Mouse (Mus musculus) neural tube, embryonic 13.5 days (tissue): ENCODE results near the gene Gars. TPM values are rescaled to one million over a fixed set of nuclear protein-coding genes. Genes with fewer than 3 reads are reported as not detected.
A peak's percentile ranks its signal among the peaks of the same experiment; 100 is the strongest.

Experiments used
- ATAC-seq: fragments of 200-750 bp; cut with Nextera tagmentation; 2 replicates; pipeline ENCODE4 v1.8.0; 2017; ENCODE audit warnings: low read depth, mild to moderate bottlenecking, moderate TSS enrichment, moderate library complexity
- H3K27ac ChIP-seq: fragments of 300-500 bp; sonication (generic); replicated peaks from 2 replicates; pipeline ENCODE4 v1.5.1; 2015; ENCODE audit warnings: moderate library complexity, mild to moderate bottlenecking, inconsistent platforms
- H3K27me3 ChIP-seq: fragments of 300-500 bp; sonication (generic); 2 replicates; pipeline ENCODE4 v1.6.1; 2015; ENCODE audit warnings: mild to moderate bottlenecking, inconsistent platforms
- H3K36me3 ChIP-seq: fragments of 300-500 bp; sonication (generic); 2 replicates; pipeline ENCODE4 v1.6.1; 2015; ENCODE audit warnings: mild to moderate bottlenecking, inconsistent platforms
- H3K4me1 ChIP-seq: fragments of 300-500 bp; sonication (generic); replicated peaks from 2 replicates; pipeline ENCODE4 v1.6.1; 2015; ENCODE audit warnings: inconsistent platforms
- H3K4me2 ChIP-seq: fragments of 300-500 bp; sonication (generic); 2 replicates; pipeline ENCODE4 v1.6.1; 2015; ENCODE audit warnings: inconsistent platforms, mild to moderate bottlenecking, moderate library complexity
- H3K4me3 ChIP-seq: fragments of 300-500 bp; sonication (generic); 2 replicates; pipeline ENCODE4 v1.5.1; 2015; ENCODE audit warnings: mild to moderate bottlenecking, inconsistent platforms
- H3K9ac ChIP-seq: fragments of 300-500 bp; sonication (generic); 2 replicates; pipeline ENCODE4 v1.6.1; 2015; ENCODE audit warnings: moderate library complexity, mild to moderate bottlenecking, inconsistent platforms
- H3K9me3 ChIP-seq: fragments of 300-500 bp; sonication (generic); 2 replicates; pipeline ENCODE4 v1.6.1; 2016; ENCODE audit warnings: inconsistent platforms
- WGBS: fragments of 180-500 bp; shearing (Covaris S2); methylation state at CpG from one replicate; pipeline ENCODE4 v1.1.7; 2015; 5-methylcytosine and 5-hydroxymethylcytosine counted together
- polyA plus RNA-seq: library from polyadenylated mRNA; unstranded; fragments of >200 nt; fragmentation: Nextera tagmentation; extraction: Ambion mirVana; gene quantifications from 2 replicates; pipeline ENCODE4 v1.2.1, GENCODE M21; 2015

Gene Gars
- polyA plus RNA-seq, 1 experiment from 2014 or later = 209 TPM

GRCm38 (mm10) chr6:55040031-55040430, 2.2 kb downstream of the Gars start:
- no peak for ATAC-seq
- peaks cover 49% of the 10 kb centered on the region for H3K4me1 ChIP-seq
- no peak overlapping the region for H3K27ac ChIP-seq
- H3K27me3 ChIP-seq = no peaks in the 10 kb centered on the region
- 96% methylated on average over 1 of the region's 1 CpGs for WGBS
- no peak overlapping the region for H3K4me3 ChIP-seq
- no peaks in the 10 kb centered on the region for H3K9me3 ChIP-seq
- H3K36me3 ChIP-seq = no peaks in the 10 kb centered on the region
- H3K4me2 ChIP-seq = peak overlapping the region; percentile 72; the same call in 1 of the 2 replicates
- no peak overlapping the region for H3K9ac ChIP-seq

GRCm38 (mm10) chr6:55043206-55043605, 5.4 kb downstream of the Gars start:
- no peak overlapping the region for H3K9ac ChIP-seq
- no peaks in the 10 kb centered on the region for H3K9me3 ChIP-seq
- H3K4me2 ChIP-seq = no peak overlapping the region
- H3K27ac ChIP-seq = no peak overlapping the region
- H3K36me3 ChIP-seq = peaks cover 18% of the 10 kb centered on the region
- no peak overlapping the region for H3K4me3 ChIP-seq
- WGBS = 80% methylated on average over 8 of the region's 8 CpGs
- H3K4me1 ChIP-seq = peaks cover 43% of the 10 kb centered on the region
- H3K27me3 ChIP-seq = no peaks in the 10 kb centered on the region
- ATAC-seq = no peak

GRCm38 (mm10) chr6:55044542-55044941, 6.7 kb downstream of the Gars start:
- H3K4me1 ChIP-seq = peaks cover 32% of the 10 kb centered on the region
- no peak overlapping the region for H3K4me3 ChIP-seq
- H3K27ac ChIP-seq = no peak overlapping the region
- no peak for ATAC-seq
- no peaks in the 10 kb centered on the region for H3K27me3 ChIP-seq
- no peak overlapping the region for H3K4me2 ChIP-seq
- H3K36me3 ChIP-seq = peaks cover 29% of the 10 kb centered on the region
- WGBS = 57% methylated on average over 5 of the region's 5 CpGs
- 0 out of 2 replicates have a peak overlapping the region, but pooled peaks have one; percentile 2 for H3K9ac ChIP-seq
- no peaks in the 10 kb centered on the region for H3K9me3 ChIP-seq

GRCm38 (mm10) chr6:55045326-55045725, 7.5 kb downstream of the Gars start:
- ATAC-seq = no peak
- peaks cover 24% of the 10 kb centered on the region for H3K4me1 ChIP-seq

DNA sequence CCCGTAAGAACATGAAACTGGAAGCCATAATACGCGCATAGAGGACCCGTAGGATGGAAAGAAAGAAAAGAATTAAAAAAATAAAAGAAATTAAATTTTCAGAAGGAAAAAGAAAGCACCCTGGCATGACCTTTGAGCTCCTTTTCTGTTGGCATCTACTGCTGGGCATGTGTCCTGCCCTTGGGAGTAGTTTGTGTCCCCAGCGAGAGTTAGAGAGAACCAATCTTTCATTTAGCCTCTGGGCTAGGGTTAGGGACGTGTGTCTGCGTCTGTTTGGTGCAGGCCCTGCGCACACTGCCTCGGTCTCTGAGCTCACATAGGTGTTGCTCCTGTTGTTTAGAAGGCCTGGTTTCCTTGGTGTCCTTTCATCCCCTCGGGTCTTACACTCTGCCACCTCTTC, 11.4 kb downstream of the Gars start:
- Histone ChIP-seq H3K4me3 (no peak overlapping the region), H3K27ac (no peak overlapping the region), H3K36me3 (peaks cover 70% of the 10 kb centered on the region), H3K27me3 (no peaks in the 10 kb centered on the region), H3K4me1 (peaks cover 9% of the 10 kb centered on the region), H3K9me3 (no peaks in the 10 kb centered on the region), H3K9ac (no peak overlapping the region), H3K4me2 (no peak overlapping the region)
- no peak for ATAC-seq
- WGBS = 93% methylated on average over 10 of the region's 10 CpGs

More at GRCm38 (mm10) chr6:55045326-55045725, 7.5 kb downstream of the Gars start:
- Histone ChIP-seq H3K36me3 (peaks cover 34% of the 10 kb centered on the region), H3K9ac (no peak overlapping the region), H3K4me3 (no peak overlapping the region), H3K27me3 (no peaks in the 10 kb centered on the region), H3K4me2 (no peak overlapping the region), H3K27ac (no peak overlapping the region), H3K9me3 (no peaks in the 10 kb centered on the region)
- WGBS = 72% methylated on average over 1 of the region's 1 CpGs

DNA sequence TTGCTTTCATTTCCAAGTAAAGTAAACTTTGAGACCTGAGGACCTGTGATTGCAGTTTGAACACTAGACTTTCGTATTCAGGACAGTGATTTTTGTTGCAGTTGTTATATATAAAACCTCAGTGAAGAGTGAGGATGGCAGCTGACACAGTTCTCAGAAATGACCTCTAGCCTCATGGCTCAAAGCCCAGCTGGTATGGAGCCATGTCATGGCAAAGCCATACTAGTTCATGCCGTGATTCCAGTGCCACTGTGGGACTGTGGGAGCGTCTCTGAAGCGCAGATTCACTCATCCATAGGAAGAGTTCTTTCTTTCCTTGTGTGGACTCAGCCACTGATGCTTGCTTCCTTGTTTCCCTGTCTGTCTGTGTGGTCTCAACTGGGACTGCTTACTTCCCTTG, 16.7 kb downstream of the Gars start:
- no peak overlapping the region for H3K4me2 ChIP-seq
- no peak overlapping the region for H3K4me3 ChIP-seq
- no peak overlapping the region for H3K27ac ChIP-seq
- H3K9ac ChIP-seq = no peak overlapping the region
- ATAC-seq = no peak
- H3K4me1 ChIP-seq = no peaks in the 10 kb centered on the region
- 93% methylated on average over 4 of the region's 4 CpGs for WGBS
- no peaks in the 10 kb centered on the region for H3K27me3 ChIP-seq
- H3K9me3 ChIP-seq = no peaks in the 10 kb centered on the region
- H3K36me3 ChIP-seq = peaks cover 83% of the 10 kb centered on the region

GRCm38 (mm10) chr6:55057427-55057826, 19.6 kb downstream of the Gars start:
- H3K36me3 ChIP-seq = peaks cover 84% of the 10 kb centered on the region
- H3K27ac ChIP-seq = no peak overlapping the region
- no peak overlapping the region for H3K4me3 ChIP-seq
- ATAC-seq = no peak
- H3K27me3 ChIP-seq = no peaks in the 10 kb centered on the region
- no peak overlapping the region for H3K9ac ChIP-seq
- WGBS = 94% methylated on average over 3 of the region's 3 CpGs
- no peaks in the 10 kb centered on the region for H3K4me1 ChIP-seq
- H3K4me2 ChIP-seq = no peak overlapping the region
- no peaks in the 10 kb centered on the region for H3K9me3 ChIP-seq

DNA sequence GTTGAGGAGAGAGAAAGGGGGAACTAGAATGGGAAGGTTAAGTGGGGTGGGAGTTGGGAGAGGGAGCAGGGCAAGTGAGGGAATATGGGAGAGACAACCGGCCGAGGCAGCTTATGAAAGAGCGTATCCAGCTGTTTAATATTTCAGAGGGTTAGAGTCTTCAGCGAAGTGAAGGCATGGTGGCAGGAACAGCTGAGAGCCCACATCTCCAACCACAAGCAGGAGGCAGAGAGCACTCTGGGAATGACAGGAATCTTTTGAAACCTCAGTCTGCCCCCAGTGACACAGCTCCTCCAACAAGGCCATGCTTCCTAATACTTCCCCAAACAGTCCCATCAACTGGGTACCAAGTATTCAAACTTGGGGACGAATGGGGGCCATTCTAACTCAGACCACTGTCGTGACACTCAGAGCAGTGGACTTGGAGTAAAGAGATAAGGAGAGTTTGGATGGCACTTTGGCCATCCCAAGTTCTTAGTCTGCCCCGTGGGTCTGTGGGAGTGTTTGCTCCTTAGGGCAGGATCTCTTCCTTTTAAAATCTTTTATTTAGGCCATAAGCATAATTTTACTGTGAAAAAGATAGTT, 22.5 kb downstream of the Gars start:
- Histone ChIP-seq H3K4me1 (no peaks in the 10 kb centered on the region), H3K9ac (no peak overlapping the region), H3K4me3 (no peak overlapping the region), H3K36me3 (peaks cover 83% of the 10 kb centered on the region), H3K4me2 (no peak overlapping the region), H3K27me3 (no peaks in the 10 kb centered on the region), H3K27ac (no peak overlapping the region), H3K9me3 (no peaks in the 10 kb centered on the region)
- WGBS = 91% methylated on average over 7 of the region's 7 CpGs
- ATAC-seq = no peak

- Histone ChIP-seq H3K36me3 (peaks cover 83% of the 10 kb centered on the region), H3K27me3 (no peaks in the 10 kb centered on the region), H3K9me3 (no peaks in the 10 kb centered on the region), H3K4me2 (no peak overlapping the region), H3K4me1 (no peaks in the 10 kb centered on the region), H3K27ac (no peak overlapping the region), H3K4me3 (no peak overlapping the region), H3K9ac (no peak overlapping the region)
- WGBS = 91% methylated on average over 11 of the region's 11 CpGs
- ATAC-seq = no peak
Observed at GRCm38 (mm10) chr6:55061328-55061727, 23.5 kb downstream of the Gars start.

- H3K4me1 ChIP-seq = no peaks in the 10 kb centered on the region
- H3K27me3 ChIP-seq = no peaks in the 10 kb centered on the region
- H3K36me3 ChIP-seq = peaks cover 85% of the 10 kb centered on the region
- no peak overlapping the region for H3K27ac ChIP-seq
- H3K4me3 ChIP-seq = no peak overlapping the region
- 61% methylated on average over 5 of the region's 5 CpGs for WGBS
- no peak overlapping the region for H3K9ac ChIP-seq
- no peak; the same call in 1 of the 2 replicates for ATAC-seq
- H3K9me3 ChIP-seq = no peaks in the 10 kb centered on the region
- H3K4me2 ChIP-seq = no peak overlapping the region
Observed at GRCm38 (mm10) chr6:55062200-55062599, 24.4 kb downstream of the Gars start.

DNA sequence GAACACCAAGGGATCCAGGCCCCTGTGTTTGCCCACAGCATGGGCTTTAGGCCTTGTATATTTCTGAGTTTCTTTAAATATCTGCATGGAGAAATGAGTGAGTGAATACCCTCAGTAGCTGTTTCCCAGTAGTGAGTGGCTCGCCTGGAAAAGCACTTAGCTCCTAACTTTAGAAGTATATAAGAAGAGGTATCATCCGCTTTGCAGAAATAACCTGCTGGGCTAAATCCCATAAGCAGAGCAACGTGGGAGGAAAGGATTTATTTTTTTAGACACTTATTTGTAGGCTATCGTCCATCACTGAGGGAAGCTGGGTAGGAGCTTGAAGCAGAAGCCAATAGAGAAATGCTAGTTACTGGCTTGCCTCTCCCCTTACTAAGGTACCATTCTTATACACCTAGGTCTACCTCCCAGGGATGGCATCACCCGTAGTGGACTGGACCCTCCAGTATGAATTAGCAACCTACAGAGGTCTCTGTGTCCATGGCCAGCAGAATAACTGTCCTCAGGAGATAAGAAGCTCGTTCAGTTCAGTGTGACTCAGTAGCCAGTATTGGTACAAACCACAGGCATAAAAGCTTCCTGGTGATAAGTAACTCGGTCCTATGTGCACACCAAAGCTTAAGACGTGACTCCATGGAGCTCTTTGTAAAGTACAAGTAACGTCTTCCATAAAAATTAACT, 26.1 kb downstream of the Gars start:
- H3K27ac ChIP-seq = no peak overlapping the region
- H3K9me3 ChIP-seq = no peaks in the 10 kb centered on the region
- H3K36me3 ChIP-seq = peaks cover 92% of the 10 kb centered on the region
- no peak for ATAC-seq
- no peak overlapping the region for H3K9ac ChIP-seq
- no peaks in the 10 kb centered on the region for H3K27me3 ChIP-seq
- H3K4me1 ChIP-seq = no peaks in the 10 kb centered on the region
- no peak overlapping the region for H3K4me3 ChIP-seq
- H3K4me2 ChIP-seq = no peak overlapping the region
- 92% methylated on average over 9 of the region's 9 CpGs for WGBS

DNA sequence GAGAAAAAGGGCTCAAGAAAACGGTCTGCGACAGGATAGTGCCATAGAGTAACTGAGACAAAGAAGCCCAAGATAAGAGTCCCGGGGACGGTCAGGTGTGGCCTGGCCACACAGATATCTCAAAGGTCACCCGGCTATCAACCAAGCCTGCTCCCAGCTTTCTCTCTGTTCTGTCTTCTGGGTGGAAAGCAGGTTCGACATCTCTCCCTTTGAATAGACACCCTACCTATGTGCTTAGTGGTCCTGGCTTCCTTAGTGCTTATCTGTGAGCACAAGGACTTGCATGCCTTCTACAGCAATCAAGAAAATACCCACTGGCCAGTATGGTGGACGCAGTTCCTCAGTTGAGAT, 26.6 kb downstream of the Gars start:
- Histone ChIP-seq H3K27ac (no peak overlapping the region), H3K36me3 (peaks cover 91% of the 10 kb centered on the region), H3K4me1 (no peaks in the 10 kb centered on the region), H3K27me3 (no peaks in the 10 kb centered on the region), H3K9me3 (no peaks in the 10 kb centered on the region), H3K4me2 (no peak overlapping the region), H3K4me3 (no peak overlapping the region), H3K9ac (no peak overlapping the region)
- ATAC-seq = no peak
- 97% methylated on average over 7 of the region's 7 CpGs for WGBS

DNA sequence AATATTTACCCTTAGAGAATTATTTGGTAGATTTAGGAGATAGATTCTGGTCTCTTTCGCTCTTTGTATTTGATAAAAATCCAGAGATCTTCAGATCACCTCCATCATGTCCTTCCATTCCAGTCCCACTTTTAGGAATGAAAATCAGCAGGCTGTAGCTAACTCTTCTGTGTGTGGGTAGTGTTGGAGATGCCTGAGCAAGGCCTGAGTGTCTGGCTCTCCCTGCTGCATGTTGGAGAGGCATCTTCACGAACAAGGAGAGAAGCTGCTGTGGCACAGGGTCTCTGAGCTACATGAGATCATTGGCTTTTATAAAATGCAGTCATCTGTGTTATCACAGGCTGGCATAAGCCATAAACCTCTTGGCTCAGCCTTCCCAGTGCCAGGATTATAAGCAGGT, 28.1 kb downstream of the Gars start:
- WGBS = 92% methylated on average over 2 of the region's 2 CpGs
- ATAC-seq = no peak
- H3K27me3 ChIP-seq = no peaks in the 10 kb centered on the region
- H3K9me3 ChIP-seq = no peaks in the 10 kb centered on the region
- no peaks in the 10 kb centered on the region for H3K4me1 ChIP-seq
- peaks cover 87% of the 10 kb centered on the region for H3K36me3 ChIP-seq
- H3K9ac ChIP-seq = no peak overlapping the region
- H3K4me2 ChIP-seq = no peak overlapping the region
- no peak overlapping the region for H3K27ac ChIP-seq
- no peak overlapping the region for H3K4me3 ChIP-seq
